Mouse (Mus musculus) stomach, embryonic 16.5 days (tissue): ENCODE data around the gene Ankrd55. TPM values are rescaled to one million over a fixed set of nuclear protein-coding genes. Genes with fewer than 3 reads are reported as not detected.

Experiments used
- ATAC-seq: fragments of 200-750 bp; cut with Nextera tagmentation; 2 replicates; pipeline ENCODE4 v1.8.0; 2017; ENCODE audit warnings: moderate number of reproducible peaks, moderate TSS enrichment; ENCODE audit not compliant: insufficient read depth, low FRiP score
- H3K27ac ChIP-seq: fragments of 300-500 bp; sonication (generic); 2 replicates; pipeline ENCODE4 v1.5.1; 2014; ENCODE audit warnings: low read length
- H3K27me3 ChIP-seq: fragments of 300-500 bp; sonication (generic); 2 replicates; pipeline ENCODE4 v1.6.1; 2014; ENCODE audit warnings: low read length, control low read depth, mixed read lengths; ENCODE audit not compliant: control insufficient read depth, insufficient read depth
- H3K36me3 ChIP-seq: fragments of 300-500 bp; sonication (generic); 2 replicates; pipeline ENCODE4 v1.6.1; 2014; ENCODE audit warnings: low read length; ENCODE audit not compliant: control insufficient read depth, insufficient read depth
- H3K4me1 ChIP-seq: fragments of 300-500 bp; sonication (generic); 2 replicates; pipeline ENCODE4 v1.6.1; 2014; ENCODE audit warnings: low read length, control low read depth, mixed read lengths; ENCODE audit not compliant: control insufficient read depth, insufficient read depth
- H3K4me2 ChIP-seq: fragments of 300-500 bp; sonication (generic); 2 replicates; pipeline ENCODE4 v1.6.1; 2014; ENCODE audit warnings: low read depth, low read length, mixed read lengths
- H3K4me3 ChIP-seq: fragments of 300-500 bp; sonication (generic); replicated peaks from 2 replicates; pipeline ENCODE4 v1.5.1; 2014; ENCODE audit warnings: mild to moderate bottlenecking, low read length
- H3K9ac ChIP-seq: fragments of 300-500 bp; sonication (generic); 2 replicates; pipeline ENCODE4 v1.6.1; 2014; ENCODE audit warnings: low read length
- H3K9me3 ChIP-seq: fragments of 300-500 bp; sonication (generic); replicated peaks from 2 replicates; pipeline ENCODE4 v1.6.1; 2016; ENCODE audit warnings: low read length, control low read depth; ENCODE audit not compliant: control insufficient read depth
- WGBS: fragments of 180-500 bp; shearing (Covaris S2); extraction: QIAGEN DNeasy Blood & Tissue Kit; methylation state at CpG from one replicate; pipeline ENCODE4 v1.1.7; 2014; 5-methylcytosine and 5-hydroxymethylcytosine counted together
- polyA plus RNA-seq: library from polyadenylated mRNA; unstranded; fragments of >200 nt; fragmentation: Nextera tagmentation; extraction: Ambion mirVana; gene quantifications from 2 replicates; pipeline ENCODE4 v1.2.1, GENCODE M21; 2015

Ankrd55 gene
- polyA plus RNA-seq, 1 experiment from 2014 or later: 0.39 TPM

GRCm38 (mm10) chr13:112354958-112355357 is 66.7 kb downstream of the Ankrd55 start:
- ATAC-seq: no peak
- Histone ChIP-seq H3K27ac (no peak overlapping the region), H3K9me3 (no peaks in the 10 kb centered on the region), H3K36me3 (no peaks in the 10 kb centered on the region), H3K27me3 (no peaks in the 10 kb centered on the region), H3K4me3 (no peak overlapping the region), H3K9ac (no peak overlapping the region), H3K4me1 (no peaks in the 10 kb centered on the region), H3K4me2 (no peak overlapping the region)
- WGBS: 74% methylated on average over 10 of the region's 10 CpGs

GRCm38 (mm10) chr13:112355794-112356486 is 67.7 kb downstream of the Ankrd55 start:
- no peaks in the 10 kb centered on the region for H3K36me3 ChIP-seq
- H3K4me1 ChIP-seq: no peaks in the 10 kb centered on the region
- no peak for ATAC-seq
- no peak overlapping the region for H3K4me2 ChIP-seq
- no peaks in the 10 kb centered on the region for H3K27me3 ChIP-seq
- H3K9ac ChIP-seq: no peak overlapping the region
- H3K4me3 ChIP-seq: no peak overlapping the region
- H3K27ac ChIP-seq: no peak overlapping the region
- 84% methylated on average over 20 of the region's 20 CpGs for WGBS
- no peaks in the 10 kb centered on the region for H3K9me3 ChIP-seq

- ATAC-seq: no peak
- H3K9ac ChIP-seq: no peak overlapping the region
- no peaks in the 10 kb centered on the region for H3K36me3 ChIP-seq
- WGBS: 86% methylated on average over 4 of the region's 4 CpGs
- H3K9me3 ChIP-seq: no peaks in the 10 kb centered on the region
- no peak overlapping the region for H3K4me3 ChIP-seq
- H3K27me3 ChIP-seq: no peaks in the 10 kb centered on the region
- peaks cover 4% of the 10 kb centered on the region; the same call in 1 of the 2 replicates for H3K4me1 ChIP-seq
- no peak overlapping the region for H3K27ac ChIP-seq
- H3K4me2 ChIP-seq: no peak overlapping the region
Measured at GRCm38 (mm10) chr13:112361575-112361974, 73.3 kb downstream of the Ankrd55 start.

- ATAC-seq: 0 out of 2 replicates have a peak, but pooled peaks have one; percentile 15
Measured at GRCm38 (mm10) chr13:112363218-112363617, 75.0 kb downstream of the Ankrd55 start.

GRCm38 (mm10) chr13:112363746-112364145 is 75.5 kb downstream of the Ankrd55 start:
- Histone ChIP-seq H3K4me2 (no peak overlapping the region), H3K36me3 (no peaks in the 10 kb centered on the region), H3K4me3 (no peak overlapping the region), H3K27ac (no peak overlapping the region), H3K9ac (no peak overlapping the region), H3K4me1 (peaks cover 4% of the 10 kb centered on the region; the same call in 1 of the 2 replicates), H3K27me3 (no peaks in the 10 kb centered on the region), H3K9me3 (no peaks in the 10 kb centered on the region)
- 88% methylated on average over 3 of the region's 3 CpGs for WGBS
- no peak for ATAC-seq

More at GRCm38 (mm10) chr13:112363218-112363617, 75.0 kb downstream of the Ankrd55 start:
- no peak overlapping the region for H3K27ac ChIP-seq
- no peaks in the 10 kb centered on the region for H3K27me3 ChIP-seq
- H3K4me3 ChIP-seq: no peak overlapping the region
- H3K4me2 ChIP-seq: no peak overlapping the region
- H3K9ac ChIP-seq: no peak overlapping the region
- peaks cover 4% of the 10 kb centered on the region; the same call in 1 of the 2 replicates for H3K4me1 ChIP-seq
- no peaks in the 10 kb centered on the region for H3K36me3 ChIP-seq
- H3K9me3 ChIP-seq: no peaks in the 10 kb centered on the region
- WGBS: 87% methylated on average over 10 of the region's 10 CpGs

- no peak for ATAC-seq
- WGBS: 86% methylated on average over 5 of the region's 5 CpGs
- Histone ChIP-seq H3K27me3 (no peaks in the 10 kb centered on the region), H3K27ac (no peak overlapping the region), H3K4me1 (peaks cover 4% of the 10 kb centered on the region; the same call in 1 of the 2 replicates), H3K36me3 (no peaks in the 10 kb centered on the region), H3K4me2 (no peak overlapping the region), H3K4me3 (no peak overlapping the region), H3K9me3 (no peaks in the 10 kb centered on the region), H3K9ac (no peak overlapping the region)
Measured at GRCm38 (mm10) chr13:112364698-112365097, 76.4 kb downstream of the Ankrd55 start.

GRCm38 (mm10) chr13:112365303-112365702 is 77.1 kb downstream of the Ankrd55 start:
- Histone ChIP-seq H3K9me3 (no peaks in the 10 kb centered on the region), H3K4me1 (peaks cover 4% of the 10 kb centered on the region; the same call in 1 of the 2 replicates), H3K27ac (peak overlapping the region; percentile 47), H3K4me2 (no peak overlapping the region), H3K27me3 (no peaks in the 10 kb centered on the region), H3K36me3 (no peaks in the 10 kb centered on the region), H3K9ac (no peak overlapping the region), H3K4me3 (no peak overlapping the region)
- no peak for ATAC-seq
- 48% methylated on average over 5 of the region's 5 CpGs for WGBS

GRCm38 (mm10) chr13:112365762-112366161 is 77.5 kb downstream of the Ankrd55 start:
- H3K4me2 ChIP-seq: no peak overlapping the region
- H3K27ac ChIP-seq: peak overlapping the region; percentile 47
- no peaks in the 10 kb centered on the region for H3K9me3 ChIP-seq
- 40% methylated on average over 4 of the region's 4 CpGs for WGBS
- H3K9ac ChIP-seq: no peak overlapping the region
- no peaks in the 10 kb centered on the region for H3K27me3 ChIP-seq
- peaks cover 4% of the 10 kb centered on the region; the same call in 1 of the 2 replicates for H3K4me1 ChIP-seq
- ATAC-seq: no peak
- no peak overlapping the region for H3K4me3 ChIP-seq
- no peaks in the 10 kb centered on the region for H3K36me3 ChIP-seq

GRCm38 (mm10) chr13:112366321-112367029 is 78.2 kb downstream of the Ankrd55 start:
- Histone ChIP-seq H3K27ac (no peak overlapping the region), H3K36me3 (no peaks in the 10 kb centered on the region), H3K27me3 (no peaks in the 10 kb centered on the region), H3K9ac (no peak overlapping the region), H3K4me2 (no peak overlapping the region), H3K4me1 (peaks cover 4% of the 10 kb centered on the region; the same call in 1 of the 2 replicates), H3K4me3 (no peak overlapping the region), H3K9me3 (no peaks in the 10 kb centered on the region)
- WGBS: 72% methylated on average over 4 of the region's 4 CpGs
- no peak for ATAC-seq
